In the genomic region with DNA sequence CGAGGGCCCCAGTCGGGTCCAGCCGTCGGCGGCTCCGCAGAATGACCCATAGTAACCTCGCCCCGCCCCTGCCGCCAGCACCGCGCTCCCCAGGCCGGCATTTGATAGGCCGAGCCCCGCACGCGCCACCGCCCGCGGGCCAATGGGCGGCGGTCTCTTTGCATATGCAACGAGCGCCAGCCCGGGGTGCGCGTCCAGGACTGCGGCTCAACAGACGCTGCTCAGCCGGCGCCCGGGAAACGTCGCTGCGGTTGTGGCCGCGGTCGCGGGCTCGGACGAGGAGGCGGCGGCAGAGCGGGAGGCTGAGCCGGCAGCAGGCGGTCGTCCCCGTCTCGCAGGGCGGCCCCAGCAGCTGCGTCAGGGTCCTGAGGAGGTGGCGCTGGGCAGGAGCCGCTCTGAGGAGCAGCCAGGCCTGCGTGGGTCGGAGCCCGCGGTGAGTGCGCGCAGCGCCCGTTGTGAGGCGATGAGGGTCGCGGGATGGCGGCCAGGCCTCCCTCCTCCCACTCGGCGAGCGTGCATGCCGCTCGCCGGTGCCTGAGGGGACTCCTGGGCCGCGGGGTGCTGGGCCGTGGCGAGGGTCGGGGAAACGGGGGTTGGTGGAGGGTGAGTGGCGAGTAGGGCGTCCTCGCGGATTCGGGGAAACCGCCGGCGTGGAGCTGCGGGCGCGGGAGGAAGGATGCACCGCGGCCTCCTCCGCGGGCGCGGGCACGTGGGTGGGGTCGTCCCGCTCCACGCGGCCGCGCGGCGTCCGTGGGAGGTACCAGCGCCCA, we compare ENCODE assay signal across 8 mouse cellular contexts. TPM values are rescaled to one million over a fixed set of nuclear protein-coding genes. Genes with fewer than 3 reads are reported as not detected.
DNase-seq lines count a peak whose midpoint lies in the region; ATAC-seq and TF ChIP-seq lines count a peak whose summit lies in the region.

A gene (plus strand): TSS at position 155 of the 770 bp plus-strand sequence.
A gene (plus strand): TSS at position 368 of the 770 bp plus-strand sequence.

- H3K36me3 ChIP-seq in erythroblast, embryonic 14.5 days (ENCODE audit: control insufficient read depth) = no peaks in the 10 kb centered on the region
- H3K36me3 ChIP-seq in heart, embryonic 12.5 days = no peaks in the 10 kb centered on the region
- H3K36me3 ChIP-seq in kidney, embryonic 16.5 days (ENCODE audit: insufficient read depth, low read length) = no peaks in the 10 kb centered on the region
- no peaks in the 10 kb centered on the region for H3K36me3 ChIP-seq in liver, adult 2 months (ENCODE audit: control insufficient read depth, insufficient read depth, low read length)

- no peaks in the 10 kb centered on the region for H3K9me3 ChIP-seq in erythroblast, embryonic 14.5 days (ENCODE audit: control insufficient read depth, low read length)
- no peaks in the 10 kb centered on the region for H3K9me3 ChIP-seq in heart, embryonic 12.5 days (replicated peaks)
- no peaks in the 10 kb centered on the region for H3K9me3 ChIP-seq in kidney, embryonic 16.5 days (ENCODE audit: low read length)

- ATAC-seq in heart, embryonic 12.5 days (ENCODE audit: insufficient number of reproducible peaks, low FRiP score) = peak; percentile 99
- ATAC-seq in kidney, embryonic 16.5 days (ENCODE audit: low FRiP score, low TSS enrichment) = peak; percentile 98
- peak; percentile 89 for ATAC-seq in monocyte, adult 5-6 weeks (replicated peaks; ENCODE audit: insufficient number of reproducible peaks, low FRiP score, low TSS enrichment, poor library complexity, severe bottlenecking)

- under 1% methylated on average over 99 of the region's 104 CpGs for WGBS in heart, embryonic 12.5 days
- under 1% methylated on average over 89 of the region's 104 CpGs for WGBS in kidney, embryonic 16.5 days
- whole genome bisulfite sequencing in liver, adult 2 months = under 1% methylated on average over 104 of the region's 104 CpGs

- TF ChIP-seq CTCF in liver, adult 2 months (IDR thresholded peaks at IDR 0.05; ENCODE audit: low read depth, low read length) = no peak

- no peaks in the 10 kb centered on the region for H3K27me3 ChIP-seq in erythroblast, embryonic 14.5 days (ENCODE audit: control insufficient read depth)
- H3K27me3 ChIP-seq in heart, embryonic 12.5 days (replicated peaks) = no peaks in the 10 kb centered on the region
- no peaks in the 10 kb centered on the region for H3K27me3 ChIP-seq in kidney, embryonic 16.5 days (ENCODE audit: insufficient read depth, low read length)
- no peaks in the 10 kb centered on the region for H3K27me3 ChIP-seq in liver, adult 2 months (ENCODE audit: control insufficient read depth, insufficient read depth, low read length)

- DNase-seq in CD4-positive, CD25-positive, alpha-beta regulatory T cell, adult 2 months (ENCODE audit: low read depth, low spot score) = peak; percentile 92
- peak; percentile 92 for DNase-seq in brain, embryonic 18.5 days (ENCODE audit: low read depth, low spot score)
- peak; percentile 77 for DNase-seq in liver, adult 2 months (ENCODE audit: extremely low read depth, low read depth, low spot score)
- DNase-seq in spleen, postnatal 36 days (ENCODE audit: low spot score in 2 of 2) = peak; percentile 95

- H3K27ac ChIP-seq in heart, embryonic 12.5 days (ENCODE audit: poor library complexity, severe bottlenecking) = peak within 1 kb of the TSS; percentile 86
- H3K27ac ChIP-seq in kidney, embryonic 16.5 days (ENCODE audit: low read length) = peak within 1 kb of the TSS; percentile 86
- H3K27ac ChIP-seq in liver, adult 2 months (replicated peaks; ENCODE audit: insufficient read depth, low read depth, low read length) = peak within 1 kb of the TSS; percentile 86

- TF ChIP-seq POLR2A in liver, adult 2 months (IDR thresholded peaks at IDR 0.05; ENCODE audit: extremely low read depth, insufficient read depth, low read length) = peak; percentile 99

- H3K4me3 ChIP-seq in erythroblast, embryonic 14.5 days (replicated peaks) = peak within 1 kb of the TSS; percentile 92
- peak within 1 kb of the TSS; percentile 65 for H3K4me3 ChIP-seq in heart, embryonic 12.5 days
- H3K4me3 ChIP-seq in kidney, embryonic 16.5 days (ENCODE audit: low read length) = peak within 1 kb of the TSS; percentile 82
- peak within 1 kb of the TSS; percentile 96 for H3K4me3 ChIP-seq in liver, adult 2 months (ENCODE audit: insufficient read depth, low read depth, low read length)

- peaks cover 30% of the 10 kb centered on the region for H3K79me2 ChIP-seq in liver, adult 2 months (ENCODE audit: control insufficient read depth, insufficient read depth, low read length)

- peak within 1 kb of the TSS; percentile 69 for H3K4me2 ChIP-seq in heart, embryonic 12.5 days
- peak within 1 kb of the TSS; percentile 57 for H3K4me2 ChIP-seq in kidney, embryonic 16.5 days (replicated peaks; ENCODE audit: low read depth, low read length)

- peak within 1 kb of the TSS; percentile 85 for H3K9ac ChIP-seq in heart, embryonic 12.5 days
- peak within 1 kb of the TSS; percentile 91 for H3K9ac ChIP-seq in kidney, embryonic 16.5 days (replicated peaks; ENCODE audit: low read length)
- peak within 1 kb of the TSS; percentile 99 for H3K9ac ChIP-seq in liver, adult 2 months (ENCODE audit: low read depth, low read length)

- H3K4me1 ChIP-seq in erythroblast, embryonic 14.5 days (ENCODE audit: control insufficient read depth) = peaks cover 38% of the 10 kb centered on the region
- H3K4me1 ChIP-seq in heart, embryonic 12.5 days (replicated peaks) = peaks cover 30% of the 10 kb centered on the region
- peaks cover 33% of the 10 kb centered on the region for H3K4me1 ChIP-seq in kidney, embryonic 16.5 days (ENCODE audit: insufficient read depth, low read length)
- peaks cover 19% of the 10 kb centered on the region for H3K4me1 ChIP-seq in liver, adult 2 months (ENCODE audit: control insufficient read depth, insufficient read depth, low read length)

RNA-seq across cellular contexts. Expression of the first gene that starts in this region (rescaled TPM):
- polyA plus RNA-seq in erythroblast, embryonic 14.5 days (2012) = 0.11 and 0.16 TPM in 2 replicates
- 79.6 and 86.3 TPM in 2 replicates for polyA plus RNA-seq in heart, embryonic 12.5 days (2016; fragmentation: Nextera tagmentation; extraction: Ambion mirVana)
- polyA plus RNA-seq in kidney, embryonic 16.5 days (2015; fragmentation: Nextera tagmentation; extraction: Ambion mirVana) = 75.2 and 79.1 TPM in 2 replicates
- 33.6 and 39.0 TPM in 2 replicates for total RNA-seq in liver, adult 2 months (2014; rRNA removed)
- polyA plus RNA-seq in liver, adult 2 months (2012; rRNA removed) = 4.8 and 5.3 TPM in 2 replicates
- 22.0 to 29.6 TPM (median 23.1 TPM) in 3 replicates for total RNA-seq in monocyte, adult 5-6 weeks (2017)

RNA-seq across cellular contexts. Expression of the second gene that starts in this region (rescaled TPM):
- polyA plus RNA-seq in erythroblast, embryonic 14.5 days (2012) = 0.01 and 0.02 TPM in 2 replicates
- 2.4 and 2.5 TPM in 2 replicates for polyA plus RNA-seq in heart, embryonic 12.5 days (2016; fragmentation: Nextera tagmentation; extraction: Ambion mirVana)
- polyA plus RNA-seq in kidney, embryonic 16.5 days (2015; fragmentation: Nextera tagmentation; extraction: Ambion mirVana) = 2.9 and 3.0 TPM in 2 replicates
- total RNA-seq in liver, adult 2 months (2014; rRNA removed) = 5.1 and 7.5 TPM in 2 replicates
- polyA plus RNA-seq in liver, adult 2 months (2012; rRNA removed) = 0.47 and 1.2 TPM in 2 replicates
- 8.7 to 12.1 TPM (median 11.2 TPM) in 3 replicates for total RNA-seq in monocyte, adult 5-6 weeks (2017)

Comparison
In these comparisons a context has a peak if more than half of its experiments do, and no peak if none do; other contexts are left out.
1. Peak in every context shown above with its lines: DNase-seq, ATAC-seq, H3K4me3 ChIP-seq and H3K27ac ChIP-seq.
2. RNA of the first gene that starts in this region (polyA plus RNA-seq): 79.6 to 86.3 TPM in heart, embryonic 12.5 days and 75.2 to 79.1 TPM in kidney, embryonic 16.5 days; 4.8 to 5.3 TPM in liver, adult 2 months and 0.11 to 0.16 TPM in erythroblast, embryonic 14.5 days; every median in the first group is over 10 times any median in the second.